Mouse (Mus musculus) bone marrow, adult 2 months (tissue): ENCODE data around the gene Ankrd13d. TPM values are rescaled to one million over a fixed set of nuclear protein-coding genes. Genes with fewer than 3 reads are reported as not detected.
"Not testable (repeated sequence)": the region's sequence is repeated elsewhere in the genome, so short reads cannot be mapped to it uniquely, and the experiment has no call there.

ENCODE experiments used
- H3K27ac ChIP-seq: fragments of 200-500 bp; 2 replicates; pipeline ENCODE4 v1.5.1; 2012; ENCODE audit warnings: low read depth, mild to moderate bottlenecking, control low read depth, inconsistent platforms, low read length; ENCODE audit not compliant: control insufficient read depth, poor library complexity, insufficient read depth
- H3K4me1 ChIP-seq: fragments of 200-500 bp; 2 replicates; pipeline ENCODE4 v1.6.1; 2011; ENCODE audit warnings: low read length; ENCODE audit not compliant: control insufficient read depth, insufficient read depth
- H3K4me3 ChIP-seq: fragments of 200-500 bp; replicated peaks from 2 replicates; pipeline ENCODE3; 2011; ENCODE audit warnings: mild to moderate bottlenecking, low read depth, low read length, control low read depth; ENCODE audit not compliant: control insufficient read depth
- CTCF ChIP-seq: fragments of 200-500 bp; IDR thresholded peaks from 2 replicates; pipeline ENCODE4 v1.5.1; 2011; ENCODE audit warnings: low read length, control low read depth; ENCODE audit not compliant: control insufficient read depth, insufficient read depth
- POLR2A ChIP-seq: fragments of 200-500 bp; IDR thresholded peaks from 2 replicates; pipeline ENCODE4 v1.6.1; 2011; ENCODE audit warnings: low read depth, mild to moderate bottlenecking, control low read depth, low read length, borderline replicate concordance; ENCODE audit not compliant: control insufficient read depth
- WGBS: fragments of 180-500 bp; shearing (Covaris S2); methylation state at CpG from one replicate; pipeline ENCODE4 v1.1.7; 2018; 5-methylcytosine and 5-hydroxymethylcytosine counted together
- polyA plus RNA-seq: library from polyadenylated mRNA; stranded (reverse); fragments of >200 nt; gene quantifications from 2 replicates; pipeline ENCODE4 v1.2.4, GENCODE M21; 2011; ENCODE audit warnings: low replicate concordance; ENCODE audit not compliant: missing spikeins, insufficient read depth, insufficient read length

The Ankrd13d gene
- polyA plus RNA-seq, 1 experiment, result 53.2 TPM

DNA sequence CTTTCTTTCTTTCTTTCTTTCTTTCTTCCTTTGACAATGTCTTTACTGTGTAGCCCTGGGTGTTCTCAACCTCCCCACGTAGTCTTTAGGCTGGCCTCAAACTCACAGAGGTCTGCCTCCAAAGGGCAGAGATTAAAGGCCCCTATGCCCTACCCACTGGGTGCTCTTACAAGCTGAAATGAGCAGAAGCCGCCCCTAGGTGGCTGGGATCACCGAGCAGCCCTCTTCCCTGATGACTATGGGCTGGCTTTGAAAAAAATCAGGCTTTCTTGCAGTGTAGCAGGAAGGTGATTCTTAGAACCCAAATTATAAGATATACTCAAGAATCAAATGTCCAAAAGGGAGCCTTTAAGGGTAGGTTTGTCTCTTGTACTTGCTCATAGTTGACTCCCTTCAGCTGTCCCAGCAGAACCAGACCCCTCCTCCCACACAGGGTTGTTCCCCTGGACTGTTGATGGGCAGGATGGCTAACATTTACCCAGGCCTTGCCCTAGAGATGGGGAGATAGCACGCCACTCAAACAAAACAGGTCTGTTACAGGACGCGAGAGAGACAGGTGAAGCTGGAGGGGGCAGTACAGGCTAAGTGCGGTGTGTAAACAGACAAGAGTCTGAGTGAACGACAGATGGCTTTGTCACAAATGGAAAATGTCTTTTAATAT, 21.8 kb downstream of the Ankrd13d start:
- WGBS, result 59% methylated on average over 8 of the region's 8 CpGs

GRCm38 (mm10) chr19:4257897-4258252, 25.1 kb downstream of the Ankrd13d start:
- WGBS, result 48% methylated on average over 12 of the region's 12 CpGs
- Histone ChIP-seq H3K4me3 (no peak overlapping the region), H3K4me1 (peaks cover 2% of the 10 kb centered on the region), H3K27ac (no peak overlapping the region)
- TF ChIP-seq POLR2A (no peak), CTCF (no peak)

More for the DNA sequence above, 21.8 kb downstream of the Ankrd13d start:
- peaks cover 6% of the 10 kb centered on the region for H3K4me1 ChIP-seq
- peak; percentile 23; the same call in 1 of the 2 replicates for TF ChIP-seq CTCF
- no peak for TF ChIP-seq POLR2A
- H3K27ac ChIP-seq, result no peak overlapping the region
- H3K4me3 ChIP-seq, result no peak overlapping the region

DNA sequence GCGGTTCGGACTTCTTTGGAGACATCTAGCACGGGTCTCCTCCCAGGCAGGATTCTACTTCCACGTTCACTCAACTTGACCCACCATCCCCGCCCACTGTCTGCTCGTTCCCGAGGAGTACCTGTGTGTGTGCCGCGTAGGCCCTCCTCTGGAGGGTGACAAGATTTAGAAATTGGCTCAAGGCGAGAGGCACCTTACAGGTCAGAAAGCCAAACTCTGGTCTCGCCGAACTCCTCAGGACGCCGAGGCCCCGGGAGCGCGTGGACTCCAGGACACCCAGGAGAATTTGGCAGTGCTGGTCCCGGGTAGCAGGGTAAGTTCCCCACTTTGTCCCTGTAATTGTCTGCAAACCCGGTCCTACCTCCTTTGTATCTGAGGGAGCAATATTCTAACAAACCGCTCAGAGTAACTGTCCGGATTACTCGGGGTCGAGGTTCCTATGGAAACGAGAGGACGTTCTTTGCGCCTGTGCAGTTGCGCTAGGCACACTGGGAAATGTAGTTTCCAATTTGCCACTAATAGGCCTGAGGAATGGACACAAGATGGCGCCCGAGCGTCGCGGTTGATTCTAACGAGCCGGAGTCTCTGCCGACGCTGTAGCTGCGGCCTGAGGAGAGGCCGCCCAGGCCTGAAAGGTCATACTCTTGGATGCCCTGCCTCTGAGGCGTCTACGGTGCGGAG, 25.6 kb downstream of the Ankrd13d start:
- WGBS, result under 1% methylated on average over 41 of the region's 41 CpGs
- H3K4me1 ChIP-seq, result no peaks in the 10 kb centered on the region
- peak overlapping the region; percentile 67 for H3K4me3 ChIP-seq
- TF ChIP-seq CTCF (peak; percentile 97), POLR2A (0 out of 2 replicates have a peak, but pooled peaks have one; percentile 13)
- H3K27ac ChIP-seq, result no peak overlapping the region

DNA sequence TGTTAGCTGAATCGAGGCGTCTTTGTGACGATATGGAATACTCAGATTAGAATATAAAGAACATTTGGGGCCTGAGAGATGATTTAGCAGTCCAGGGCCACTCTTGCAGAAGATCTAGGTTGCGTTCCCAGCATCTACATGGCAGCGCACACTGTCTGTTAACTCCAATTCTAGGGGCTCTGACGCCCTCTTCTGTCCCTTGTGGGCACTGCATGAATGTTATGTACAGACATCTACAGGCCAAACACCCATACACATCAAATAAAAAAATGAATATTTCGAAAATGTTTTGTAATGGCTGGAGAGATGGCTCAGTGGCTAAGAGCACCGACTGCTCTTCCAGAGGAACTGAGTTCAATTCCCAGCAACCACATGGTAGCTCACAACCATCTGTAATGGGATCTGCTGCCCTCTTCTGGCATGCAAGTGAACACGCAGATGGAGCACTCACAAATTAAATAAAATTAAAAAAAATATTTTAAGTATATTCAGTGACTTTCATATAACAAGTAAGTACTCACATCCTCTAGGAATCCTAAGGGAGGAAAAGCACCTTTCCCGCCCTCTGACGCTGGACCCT, 27.3 kb downstream of the Ankrd13d start:
- Histone ChIP-seq H3K4me1 (no peaks in the 10 kb centered on the region), H3K4me3 (no peak overlapping the region), H3K27ac (no peak overlapping the region)
- 78% methylated on average over 11 of the region's 11 CpGs for WGBS
- no peak for TF ChIP-seq POLR2A
- TF ChIP-seq CTCF, result peak; percentile 20; the same call in 1 of the 2 replicates

- Histone ChIP-seq H3K27ac (no peak overlapping the region), H3K4me3 (no peak overlapping the region), H3K4me1 (no peaks in the 10 kb centered on the region)
- TF ChIP-seq CTCF (no peak), POLR2A (no peak)
- 91% methylated on average over 7 of the region's 7 CpGs for WGBS
These were observed 28.7 kb downstream of the Ankrd13d start for GRCm38 (mm10) chr19:4254230-4254629.

- not testable (repeated sequence) for H3K4me1 ChIP-seq
- WGBS, result 82% methylated on average over 1 of the region's 1 CpGs
These were observed 34.3 kb downstream of the Ankrd13d start for GRCm38 (mm10) chr19:4248683-4249082.

DNA sequence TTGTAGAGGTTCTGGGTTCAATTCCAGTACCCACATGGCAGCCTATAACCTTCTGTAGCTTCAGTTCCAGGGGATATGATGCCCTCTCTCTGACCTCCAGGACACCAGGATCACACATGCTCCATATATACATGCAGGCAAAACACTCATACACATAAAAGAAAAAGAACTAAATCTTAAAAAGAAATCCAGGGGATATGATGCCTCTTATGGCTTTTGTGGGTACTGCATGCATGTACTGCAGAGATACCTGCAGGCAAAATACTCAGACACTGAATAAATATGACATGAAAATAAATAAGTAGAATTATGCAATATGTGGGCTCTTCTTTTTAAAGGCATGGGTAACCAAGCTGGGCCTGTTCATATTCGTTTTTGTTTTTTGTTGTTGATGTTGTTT, 35.9 kb downstream of the Ankrd13d start:
- H3K4me1 ChIP-seq, result no peaks in the 10 kb centered on the region
- 56% methylated on average over 1 of the region's 1 CpGs for WGBS
- no peak for TF ChIP-seq POLR2A
- TF ChIP-seq CTCF, result no peak
- no peak overlapping the region for H3K27ac ChIP-seq
- H3K4me3 ChIP-seq, result no peak overlapping the region

More at GRCm38 (mm10) chr19:4248683-4249082, 34.3 kb downstream of the Ankrd13d start:
- H3K4me3 ChIP-seq, H3K27ac ChIP-seq: not testable (repeated sequence)

- TF ChIP-seq POLR2A, result no peak
- TF ChIP-seq CTCF, result no peak
- no peak overlapping the region for H3K27ac ChIP-seq
- 86% methylated on average over 6 of the region's 6 CpGs for WGBS
- no peaks in the 10 kb centered on the region for H3K4me1 ChIP-seq
- H3K4me3 ChIP-seq, result no peak overlapping the region
These were observed 38.2 kb downstream of the Ankrd13d start for GRCm38 (mm10) chr19:4244775-4245174.

- H3K27ac ChIP-seq, result no peak overlapping the region
- WGBS, result 73% methylated on average over 3 of the region's 3 CpGs
- H3K4me3 ChIP-seq, result no peak overlapping the region
- no peaks in the 10 kb centered on the region for H3K4me1 ChIP-seq
- TF ChIP-seq CTCF (no peak), POLR2A (no peak)
These were observed 40.5 kb downstream of the Ankrd13d start for GRCm38 (mm10) chr19:4242416-4242815.
